Mouse (Mus musculus): Measurements from ENCODE around the gene Lmod2. TPM values are rescaled to one million over a fixed set of nuclear protein-coding genes. Genes with fewer than 3 reads are reported as not detected.

The Lmod2 gene
- polyA plus RNA-seq, 1 experiment = not detected

- Histone ChIP-seq H3K4me1 (ENCODE audit: control insufficient read depth, insufficient read depth, low read length) (no peaks in the 10 kb centered on the region; the same call in 1 of the 2 replicates), H3K27ac (ENCODE audit: insufficient read depth, low read length) (no peak overlapping the region), H3K4me3 (ENCODE audit: insufficient read depth, low read length) (no peak overlapping the region)
- TF ChIP-seq POLR2A (IDR thresholded peaks at IDR 0.05; ENCODE audit: extremely low read depth, insufficient read depth, low read length) (no peak), CTCF (IDR thresholded peaks at IDR 0.05; ENCODE audit: extremely low read depth, insufficient read depth, low read length) (no peak)
These were observed 11.1 kb downstream of the Lmod2 start for GRCm38 (mm10) chr6:24608682-24609081.

GRCm38 (mm10) chr6:24609531-24609930 lies 12.0 kb downstream of the Lmod2 start:
- no peak overlapping the region for H3K27ac ChIP-seq (ENCODE audit: insufficient read depth, low read length)
- H3K4me3 ChIP-seq (ENCODE audit: insufficient read depth, low read length) = no peak overlapping the region
- H3K4me1 ChIP-seq (ENCODE audit: control insufficient read depth, insufficient read depth, low read length) = no peaks in the 10 kb centered on the region; the same call in 1 of the 2 replicates
- TF ChIP-seq CTCF (IDR thresholded peaks at IDR 0.05; ENCODE audit: extremely low read depth, insufficient read depth, low read length) (no peak), POLR2A (IDR thresholded peaks at IDR 0.05; ENCODE audit: extremely low read depth, insufficient read depth, low read length) (no peak)

- Histone ChIP-seq H3K4me1 (ENCODE audit: control insufficient read depth, insufficient read depth, low read length) (no peaks in the 10 kb centered on the region; the same call in 1 of the 2 replicates), H3K4me3 (ENCODE audit: insufficient read depth, low read length) (no peak overlapping the region), H3K27ac (ENCODE audit: insufficient read depth, low read length) (no peak overlapping the region)
- TF ChIP-seq POLR2A (IDR thresholded peaks at IDR 0.05; ENCODE audit: extremely low read depth, insufficient read depth, low read length) = no peak
- TF ChIP-seq CTCF (IDR thresholded peaks at IDR 0.05; ENCODE audit: extremely low read depth, insufficient read depth, low read length) = no peak
These were observed 12.8 kb downstream of the Lmod2 start for GRCm38 (mm10) chr6:24610358-24610757.

GRCm38 (mm10) chr6:24612074-24612755 lies 14.7 kb downstream of the Lmod2 start:
- Histone ChIP-seq H3K4me3 (ENCODE audit: insufficient read depth, low read length) (no peak overlapping the region), H3K4me1 (ENCODE audit: control insufficient read depth, insufficient read depth, low read length) (no peaks in the 10 kb centered on the region; the same call in 1 of the 2 replicates), H3K27ac (ENCODE audit: insufficient read depth, low read length) (no peak overlapping the region)
- TF ChIP-seq POLR2A (IDR thresholded peaks at IDR 0.05; ENCODE audit: extremely low read depth, insufficient read depth, low read length) (no peak), CTCF (IDR thresholded peaks at IDR 0.05; ENCODE audit: extremely low read depth, insufficient read depth, low read length) (no peak)

GRCm38 (mm10) chr6:24613346-24613745 lies 15.8 kb downstream of the Lmod2 start:
- H3K4me3 ChIP-seq (ENCODE audit: insufficient read depth, low read length) = no peak overlapping the region
- H3K4me1 ChIP-seq (ENCODE audit: control insufficient read depth, insufficient read depth, low read length) = no peaks in the 10 kb centered on the region; the same call in 1 of the 2 replicates
- H3K27ac ChIP-seq (ENCODE audit: insufficient read depth, low read length) = no peak overlapping the region
- TF ChIP-seq POLR2A (IDR thresholded peaks at IDR 0.05; ENCODE audit: extremely low read depth, insufficient read depth, low read length) (no peak), CTCF (IDR thresholded peaks at IDR 0.05; ENCODE audit: extremely low read depth, insufficient read depth, low read length) (no peak)

- TF ChIP-seq POLR2A (IDR thresholded peaks at IDR 0.05; ENCODE audit: extremely low read depth, insufficient read depth, low read length) = no peak
- TF ChIP-seq CTCF (IDR thresholded peaks at IDR 0.05; ENCODE audit: extremely low read depth, insufficient read depth, low read length) = no peak
- Histone ChIP-seq H3K27ac (ENCODE audit: insufficient read depth, low read length) (no peak overlapping the region), H3K4me1 (ENCODE audit: control insufficient read depth, insufficient read depth, low read length) (no peaks in the 10 kb centered on the region; the same call in 1 of the 2 replicates), H3K4me3 (ENCODE audit: insufficient read depth, low read length) (no peak overlapping the region)
These were observed 16.4 kb downstream of the Lmod2 start for GRCm38 (mm10) chr6:24613918-24614317.

GRCm38 (mm10) chr6:24616746-24617145 lies 19.2 kb downstream of the Lmod2 start:
- Histone ChIP-seq H3K4me3 (ENCODE audit: insufficient read depth, low read length) (no peak overlapping the region), H3K27ac (ENCODE audit: insufficient read depth, low read length) (no peak overlapping the region), H3K4me1 (ENCODE audit: control insufficient read depth, insufficient read depth, low read length) (no peaks in the 10 kb centered on the region; the same call in 1 of the 2 replicates)
- no peak for TF ChIP-seq POLR2A (IDR thresholded peaks at IDR 0.05; ENCODE audit: extremely low read depth, insufficient read depth, low read length)
- no peak for TF ChIP-seq CTCF (IDR thresholded peaks at IDR 0.05; ENCODE audit: extremely low read depth, insufficient read depth, low read length)

GRCm38 (mm10) chr6:24619285-24620045 lies 21.9 kb downstream of the Lmod2 start:
- H3K27ac ChIP-seq (ENCODE audit: insufficient read depth, low read length) = no peak overlapping the region; the same call in 1 of the 2 replicates
- no peak overlapping the region for H3K4me3 ChIP-seq (ENCODE audit: insufficient read depth, low read length)
- TF ChIP-seq CTCF (IDR thresholded peaks at IDR 0.05; ENCODE audit: extremely low read depth, insufficient read depth, low read length) (no peak), POLR2A (IDR thresholded peaks at IDR 0.05; ENCODE audit: extremely low read depth, insufficient read depth, low read length) (no peak)
- H3K4me1 ChIP-seq (ENCODE audit: control insufficient read depth, insufficient read depth, low read length) = no peaks in the 10 kb centered on the region

GRCm38 (mm10) chr6:24620936-24621335 lies 23.4 kb downstream of the Lmod2 start:
- TF ChIP-seq CTCF (IDR thresholded peaks at IDR 0.05; ENCODE audit: extremely low read depth, insufficient read depth, low read length) (no peak), POLR2A (IDR thresholded peaks at IDR 0.05; ENCODE audit: extremely low read depth, insufficient read depth, low read length) (no peak)
- Histone ChIP-seq H3K27ac (ENCODE audit: insufficient read depth, low read length) (no peak overlapping the region), H3K4me1 (ENCODE audit: control insufficient read depth, insufficient read depth, low read length) (no peaks in the 10 kb centered on the region), H3K4me3 (ENCODE audit: insufficient read depth, low read length) (no peak overlapping the region)

Data from cortical plate, adult 2 months (tissue).